Mouse (Mus musculus) adipocyte (in vitro differentiated cells): ENCODE results near the gene Hes3.

Experiments
- DNase-seq: peaks from one replicate; pipeline ENCODE4 v3.0.0-alpha.2; 2016; ENCODE audit warnings: low spot score

Hes3 gene

GRCm38 (mm10) chr4:152304685-152305084 is 13.2 kb upstream of the Hes3 start:
- DNase-seq = no peak

- no peak for DNase-seq
Observed at GRCm38 (mm10) chr4:152303172-152303571, 11.7 kb upstream of the Hes3 start.

GRCm38 (mm10) chr4:152302012-152302411 is 10.6 kb upstream of the Hes3 start:
- no peak for DNase-seq

GRCm38 (mm10) chr4:152300375-152300774 is 8.9 kb upstream of the Hes3 start:
- DNase-seq = no peak

GRCm38 (mm10) chr4:152298836-152299235 is 7.4 kb upstream of the Hes3 start:
- no peak for DNase-seq

- peak; percentile 97 for DNase-seq
Observed at GRCm38 (mm10) chr4:152296874-152297861, 5.7 kb upstream of the Hes3 start, which contains the start of gene Icmt. Gene Icmt (plus strand): TSS chr4:152297227.

- no peak for DNase-seq
Observed at GRCm38 (mm10) chr4:152296371-152296770, 4.9 kb upstream of the Hes3 start.

GRCm38 (mm10) chr4:152295916-152296315 is 4.5 kb upstream of the Hes3 start:
- no peak for DNase-seq

- DNase-seq = no peak
Observed at GRCm38 (mm10) chr4:152294188-152294929, 2.9 kb upstream of the Hes3 start.

GRCm38 (mm10) chr4:152292102-152292765 is 772 bp upstream of the Hes3 start:
- peak; percentile 39 for DNase-seq

GRCm38 (mm10) chr4:152290991-152291390 is 471 bp downstream of the Hes3 start:
- no peak for DNase-seq

- DNase-seq = no peak
Observed at GRCm38 (mm10) chr4:152290385-152290784, 1.1 kb downstream of the Hes3 start.

GRCm38 (mm10) chr4:152288398-152288945 is 3.0 kb downstream of the Hes3 start:
- DNase-seq = no peak

- no peak for DNase-seq
Observed at GRCm38 (mm10) chr4:152287317-152288120, 3.9 kb downstream of the Hes3 start.

- no peak for DNase-seq
Observed at GRCm38 (mm10) chr4:152286887-152287286, 4.6 kb downstream of the Hes3 start.

- no peak for DNase-seq
Observed at GRCm38 (mm10) chr4:152286183-152286582, 5.3 kb downstream of the Hes3 start.

GRCm38 (mm10) chr4:152285505-152285904 is 6.0 kb downstream of the Hes3 start:
- peak; percentile 79 for DNase-seq

GRCm38 (mm10) chr4:152283186-152283950 is 8.1 kb downstream of the Hes3 start:
- DNase-seq = no peak

GRCm38 (mm10) chr4:152282721-152283120 is 8.7 kb downstream of the Hes3 start:
- DNase-seq = no peak

GRCm38 (mm10) chr4:152281601-152282000 is 9.9 kb downstream of the Hes3 start:
- no peak for DNase-seq
